Mouse (Mus musculus): ENCODE results near the gene Rab5c. TPM values are rescaled to one million over a fixed set of nuclear protein-coding genes. Genes with fewer than 3 reads are reported as not detected.
A peak's percentile ranks its signal among the peaks of the same experiment; 100 is the strongest.

Rab5c gene
- polyA plus RNA-seq, 1 experiment: 183 TPM

DNA sequence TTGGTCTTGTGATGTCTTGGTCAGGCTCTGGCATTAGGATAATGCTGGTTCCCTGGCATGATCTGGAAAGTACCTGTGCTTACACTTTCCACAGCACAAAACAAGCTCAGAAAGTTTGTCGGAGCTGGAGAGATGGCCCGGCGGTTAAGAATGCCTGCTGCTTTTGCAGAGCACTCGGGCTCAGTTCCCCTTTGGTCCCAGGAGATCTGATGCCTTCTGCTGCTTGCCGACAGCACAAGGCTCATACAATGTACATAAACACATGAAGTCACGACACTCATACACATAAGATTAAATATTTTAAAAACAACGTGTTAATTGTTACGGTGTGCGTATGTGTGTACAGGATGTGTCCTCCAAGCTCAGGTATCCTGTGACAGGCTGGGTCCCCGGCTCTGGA lies 37.9 kb upstream of the Rab5c start:
- Histone ChIP-seq H3K27ac (ENCODE audit: insufficient read depth, low read length) (peak overlapping the region; percentile 84), H3K27me3 (ENCODE audit: control insufficient read depth, insufficient read depth, low read length) (no peaks in the 10 kb centered on the region), H3K36me3 (ENCODE audit: control insufficient read depth, insufficient read depth, low read length) (peaks cover 4% of the 10 kb centered on the region), H3K4me1 (ENCODE audit: control insufficient read depth, insufficient read depth, insufficient read length) (peaks cover 3% of the 10 kb centered on the region; the same call in 1 of the 2 replicates), H3K4me3 (ENCODE audit: extremely low read depth, insufficient read depth, insufficient read length) (no peak overlapping the region)
- DNase-seq (ENCODE audit: low read depth in 1 of 2, low spot score in 2 of 2): peak; percentile 50 to 61
- 41% methylated on average over 10 of the region's 10 CpGs for WGBS
- TF ChIP-seq CTCF (IDR thresholded peaks at IDR 0.05; ENCODE audit: extremely low read depth, insufficient read depth, insufficient read length, insufficient replicate concordance) (no peak), POLR2A (IDR thresholded peaks at IDR 0.05; ENCODE audit: low read depth, low read length) (no peak)

- Histone ChIP-seq H3K27me3 (ENCODE audit: control insufficient read depth, insufficient read depth, low read length) (no peaks in the 10 kb centered on the region), H3K27ac (ENCODE audit: insufficient read depth, low read length) (no peak overlapping the region), H3K4me3 (ENCODE audit: extremely low read depth, insufficient read depth, insufficient read length) (no peak overlapping the region), H3K4me1 (ENCODE audit: control insufficient read depth, insufficient read depth, insufficient read length) (peaks cover 3% of the 10 kb centered on the region; the same call in 1 of the 2 replicates), H3K36me3 (ENCODE audit: control insufficient read depth, insufficient read depth, low read length) (no peaks in the 10 kb centered on the region)
- no peak for DNase-seq (ENCODE audit: low read depth in 1 of 2, low spot score in 2 of 2)
- WGBS: 83% methylated on average over 4 of the region's 4 CpGs
- TF ChIP-seq POLR2A (IDR thresholded peaks at IDR 0.05; ENCODE audit: low read depth, low read length) (no peak), CTCF (IDR thresholded peaks at IDR 0.05; ENCODE audit: extremely low read depth, insufficient read depth, insufficient read length, insufficient replicate concordance) (no peak)
Measured at GRCm38 (mm10) chr11:100774261-100774660, 36.2 kb upstream of the Rab5c start.

DNA sequence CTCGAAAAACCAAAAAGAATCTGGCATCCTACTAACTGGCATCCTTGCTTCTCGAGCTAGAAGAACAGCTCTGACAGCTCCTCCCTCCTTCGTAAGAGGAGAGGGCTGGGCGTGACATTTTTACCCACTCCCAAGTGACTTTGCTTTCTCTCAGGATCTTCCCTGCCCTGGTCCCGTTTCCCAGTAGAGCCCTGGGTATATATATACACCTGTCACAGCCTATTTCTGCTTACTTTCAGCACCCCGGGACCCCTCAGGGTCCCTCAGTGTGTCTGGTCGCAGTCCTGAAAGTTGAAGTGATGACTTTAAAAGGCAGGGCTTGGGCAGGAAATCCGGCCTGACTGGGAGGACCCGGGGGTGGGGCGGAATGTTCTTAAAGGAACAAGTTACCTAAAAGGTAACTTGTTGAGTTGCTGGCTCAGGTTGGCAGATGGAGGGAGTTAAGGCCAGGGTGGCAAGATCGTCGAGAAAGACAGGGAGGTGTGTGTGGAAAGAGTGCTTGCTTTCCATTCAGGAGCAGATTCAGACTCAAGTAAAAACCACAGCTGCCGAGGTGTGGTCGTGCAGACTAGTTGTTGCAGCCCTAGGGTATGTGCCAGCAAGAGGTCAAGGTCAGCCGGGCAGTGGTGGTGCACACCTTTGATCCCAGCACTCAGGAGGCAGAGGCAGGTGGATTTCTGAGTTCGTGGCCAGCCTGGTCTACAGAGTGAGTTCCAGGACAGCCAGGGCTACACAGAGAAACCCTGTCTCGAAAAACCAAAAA lies 32.8 kb upstream of the Rab5c start, which contains the start of gene Ghdc:
Ghdc (minus strand) TSS at position 312 of the 763 bp plus-strand sequence.
- 8% methylated on average over 17 of the region's 17 CpGs for WGBS
- peaks cover 3% of the 10 kb centered on the region; the same call in 1 of the 2 replicates for H3K4me1 ChIP-seq (ENCODE audit: control insufficient read depth, insufficient read depth, insufficient read length)
- peak; percentile 47 to 85 for DNase-seq (ENCODE audit: low read depth in 1 of 2, low spot score in 2 of 2)
- peak within 1 kb of the TSS; percentile 80 for H3K27ac ChIP-seq (ENCODE audit: insufficient read depth, low read length)
- TF ChIP-seq CTCF (IDR thresholded peaks at IDR 0.05; ENCODE audit: extremely low read depth, insufficient read depth, insufficient read length, insufficient replicate concordance) (no peak), POLR2A (IDR thresholded peaks at IDR 0.05; ENCODE audit: low read depth, low read length) (no peak)
- H3K4me3 ChIP-seq (ENCODE audit: extremely low read depth, insufficient read depth, insufficient read length): peak within 1 kb of the TSS; percentile 77
- H3K27me3 ChIP-seq (ENCODE audit: control insufficient read depth, insufficient read depth, low read length): no peaks in the 10 kb centered on the region
- H3K36me3 ChIP-seq (ENCODE audit: control insufficient read depth, insufficient read depth, low read length): peaks cover 4% of the 10 kb centered on the region; the same call in 1 of the 2 replicates

- H3K27ac ChIP-seq (ENCODE audit: insufficient read depth, low read length): no peak overlapping the region
- peak overlapping the region; percentile 77; the same call in 1 of the 2 replicates for H3K4me3 ChIP-seq (ENCODE audit: extremely low read depth, insufficient read depth, insufficient read length)
- no peak for DNase-seq (ENCODE audit: low read depth in 1 of 2, low spot score in 2 of 2)
- peaks cover 3% of the 10 kb centered on the region; the same call in 1 of the 2 replicates for H3K4me1 ChIP-seq (ENCODE audit: control insufficient read depth, insufficient read depth, insufficient read length)
- TF ChIP-seq CTCF (IDR thresholded peaks at IDR 0.05; ENCODE audit: extremely low read depth, insufficient read depth, insufficient read length, insufficient replicate concordance) (no peak), POLR2A (IDR thresholded peaks at IDR 0.05; ENCODE audit: low read depth, low read length) (no peak)
- H3K27me3 ChIP-seq (ENCODE audit: control insufficient read depth, insufficient read depth, low read length): no peaks in the 10 kb centered on the region
- H3K36me3 ChIP-seq (ENCODE audit: control insufficient read depth, insufficient read depth, low read length): peaks cover 4% of the 10 kb centered on the region; the same call in 1 of the 2 replicates
- WGBS: 63% methylated on average over 6 of the region's 6 CpGs
Measured at GRCm38 (mm10) chr11:100769980-100770379, 32.0 kb upstream of the Rab5c start.

- no peak overlapping the region for H3K4me3 ChIP-seq (ENCODE audit: extremely low read depth, insufficient read depth, insufficient read length)
Measured at GRCm38 (mm10) chr11:100767871-100768270, 29.9 kb upstream of the Rab5c start.

DNA sequence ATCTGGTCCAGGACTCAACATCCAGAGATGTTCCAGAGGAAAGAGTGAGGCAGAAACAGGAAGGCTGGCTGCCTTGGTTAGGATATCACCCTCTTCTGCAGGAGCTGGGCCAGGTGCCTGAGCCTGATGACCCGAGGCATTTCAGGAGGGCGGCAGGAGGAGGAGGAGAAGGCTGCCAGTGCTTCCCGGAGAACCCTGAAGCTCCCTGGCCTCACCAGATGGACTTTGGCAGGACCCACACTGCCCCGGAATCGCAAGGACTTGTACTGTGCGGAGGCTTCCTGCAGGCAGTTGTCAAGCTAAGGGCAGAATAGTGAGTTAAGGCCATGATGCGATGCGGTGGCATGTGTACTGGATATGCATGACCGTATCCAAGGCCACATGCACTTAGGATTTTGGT lies 28.7 kb upstream of the Rab5c start:
- Histone ChIP-seq H3K4me3 (ENCODE audit: extremely low read depth, insufficient read depth, insufficient read length) (no peak overlapping the region), H3K27ac (ENCODE audit: insufficient read depth, low read length) (no peak overlapping the region), H3K27me3 (ENCODE audit: control insufficient read depth, insufficient read depth, low read length) (no peaks in the 10 kb centered on the region), H3K36me3 (ENCODE audit: control insufficient read depth, insufficient read depth, low read length) (peaks cover 4% of the 10 kb centered on the region; the same call in 1 of the 2 replicates), H3K4me1 (ENCODE audit: control insufficient read depth, insufficient read depth, insufficient read length) (peaks cover 7% of the 10 kb centered on the region; the same call in 1 of the 2 replicates)
- TF ChIP-seq POLR2A (IDR thresholded peaks at IDR 0.05; ENCODE audit: low read depth, low read length) (no peak), CTCF (IDR thresholded peaks at IDR 0.05; ENCODE audit: extremely low read depth, insufficient read depth, insufficient read length, insufficient replicate concordance) (no peak)
- WGBS: 87% methylated on average over 9 of the region's 9 CpGs
- DNase-seq (ENCODE audit: low read depth in 1 of 2, low spot score in 2 of 2): no peak

More at GRCm38 (mm10) chr11:100767871-100768270, 29.9 kb upstream of the Rab5c start:
- Histone ChIP-seq H3K27me3 (ENCODE audit: control insufficient read depth, insufficient read depth, low read length) (no peaks in the 10 kb centered on the region), H3K27ac (ENCODE audit: insufficient read depth, low read length) (no peak overlapping the region), H3K36me3 (ENCODE audit: control insufficient read depth, insufficient read depth, low read length) (peaks cover 4% of the 10 kb centered on the region; the same call in 1 of the 2 replicates), H3K4me1 (ENCODE audit: control insufficient read depth, insufficient read depth, insufficient read length) (peaks cover 3% of the 10 kb centered on the region; the same call in 1 of the 2 replicates)
- TF ChIP-seq POLR2A (IDR thresholded peaks at IDR 0.05; ENCODE audit: low read depth, low read length) (no peak), CTCF (IDR thresholded peaks at IDR 0.05; ENCODE audit: extremely low read depth, insufficient read depth, insufficient read length, insufficient replicate concordance) (no peak)
- no peak for DNase-seq (ENCODE audit: low read depth in 1 of 2, low spot score in 2 of 2)
- 91% methylated on average over 5 of the region's 5 CpGs for WGBS
